Mouse (Mus musculus): ENCODE results near the gene Akap1. TPM values are rescaled to one million over a fixed set of nuclear protein-coding genes. Genes with fewer than 3 reads are reported as not detected.

Akap1 gene
- polyA plus RNA-seq, 1 experiment: 24.8 TPM

- H3K79me3 ChIP-seq (ENCODE audit: low read depth): no peaks in the 10 kb centered on the region
- no peak overlapping the region for H3K4me3 ChIP-seq (ENCODE audit: insufficient read depth, poor library complexity, severe bottlenecking)
- H3K79me2 ChIP-seq (ENCODE audit: control insufficient read depth, insufficient read depth): no peaks in the 10 kb centered on the region
- H3K27me3 ChIP-seq (ENCODE audit: control insufficient read depth, insufficient read depth, insufficient read length): no peaks in the 10 kb centered on the region
- H3K36me3 ChIP-seq (ENCODE audit: control insufficient read depth, insufficient read depth): no peaks in the 10 kb centered on the region
- TF ChIP-seq FOSL1 (IDR thresholded peaks at IDR 0.05; ENCODE audit: insufficient read depth, low read length, poor library complexity, severe bottlenecking): no peak
- no peak for TF ChIP-seq MAX (IDR thresholded peaks at IDR 0.05)
- TF ChIP-seq MYOG (IDR thresholded peaks at IDR 0.05; ENCODE audit: control insufficient read depth, extremely low read depth, insufficient read length): no peak
- no peak for TF ChIP-seq USF1 (IDR thresholded peaks at IDR 0.05; ENCODE audit: low read depth)
- no peak for TF ChIP-seq CEBPB (IDR thresholded peaks at IDR 0.05; ENCODE audit: low read depth)
- no peak for TF ChIP-seq MYOD1 (IDR thresholded peaks at IDR 0.05; ENCODE audit: control insufficient read depth, insufficient read length, low read depth)
- no peak for TF ChIP-seq CTCF (IDR thresholded peaks at IDR 0.05; ENCODE audit: control insufficient read depth, insufficient read depth, insufficient read length)
- no peak overlapping the region for H3ac ChIP-seq (ENCODE audit: control insufficient read depth, insufficient read length, low read depth)
Measured at GRCm38 (mm10) chr11:88888996-88889395, 24.6 kb upstream of the Akap1 start.

- TF ChIP-seq FOSL1 (IDR thresholded peaks at IDR 0.05; ENCODE audit: insufficient read depth, low read length, poor library complexity, severe bottlenecking): no peak
- H3K36me3 ChIP-seq (ENCODE audit: control insufficient read depth, insufficient read depth): no peaks in the 10 kb centered on the region
- no peaks in the 10 kb centered on the region for H3K27me3 ChIP-seq (ENCODE audit: control insufficient read depth, insufficient read depth, insufficient read length)
- H3ac ChIP-seq (ENCODE audit: control insufficient read depth, insufficient read length, low read depth): no peak overlapping the region
- H3K79me3 ChIP-seq (ENCODE audit: low read depth): no peaks in the 10 kb centered on the region
- H3K79me2 ChIP-seq (ENCODE audit: control insufficient read depth, insufficient read depth): no peaks in the 10 kb centered on the region
- H3K4me3 ChIP-seq (ENCODE audit: insufficient read depth, poor library complexity, severe bottlenecking): no peak overlapping the region
Measured at GRCm38 (mm10) chr11:88884376-88885065, 20.1 kb upstream of the Akap1 start.

DNA sequence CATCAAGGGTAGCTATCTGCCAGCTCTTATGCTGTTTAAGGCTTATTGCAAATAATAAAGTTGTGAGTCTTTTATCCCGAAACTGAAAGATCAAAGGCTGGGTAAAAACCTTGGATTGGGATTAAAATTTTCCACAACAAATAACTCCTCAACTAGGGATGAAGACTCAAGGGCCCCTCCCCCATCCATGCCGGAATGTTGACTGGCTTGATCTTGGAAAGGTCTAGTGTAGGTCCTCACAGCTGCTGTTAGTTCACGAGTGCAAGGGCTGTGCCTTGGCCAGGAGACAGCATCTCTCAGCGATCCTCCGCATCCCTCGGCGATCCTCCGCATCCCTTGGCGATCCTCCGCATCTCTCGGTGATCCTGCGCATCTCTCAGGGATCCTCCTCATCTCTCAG is 13.6 kb upstream of the Akap1 start:
- Histone ChIP-seq H3K79me3 (ENCODE audit: low read depth) (no peaks in the 10 kb centered on the region), H3K4me3 (ENCODE audit: insufficient read depth, poor library complexity, severe bottlenecking) (no peak overlapping the region), H3K79me2 (ENCODE audit: control insufficient read depth, insufficient read depth) (no peaks in the 10 kb centered on the region), H3ac (ENCODE audit: control insufficient read depth, insufficient read length, low read depth) (no peak overlapping the region), H3K27me3 (ENCODE audit: control insufficient read depth, insufficient read depth, insufficient read length) (no peaks in the 10 kb centered on the region), H3K36me3 (ENCODE audit: control insufficient read depth, insufficient read depth) (no peaks in the 10 kb centered on the region)
- no peak for TF ChIP-seq CEBPB (IDR thresholded peaks at IDR 0.05; ENCODE audit: low read depth)
- no peak for TF ChIP-seq USF1 (IDR thresholded peaks at IDR 0.05; ENCODE audit: low read depth)
- no peak for TF ChIP-seq FOSL1 (IDR thresholded peaks at IDR 0.05; ENCODE audit: insufficient read depth, low read length, poor library complexity, severe bottlenecking)
- TF ChIP-seq MYOG (IDR thresholded peaks at IDR 0.05; ENCODE audit: control insufficient read depth, extremely low read depth, insufficient read length): no peak

DNA sequence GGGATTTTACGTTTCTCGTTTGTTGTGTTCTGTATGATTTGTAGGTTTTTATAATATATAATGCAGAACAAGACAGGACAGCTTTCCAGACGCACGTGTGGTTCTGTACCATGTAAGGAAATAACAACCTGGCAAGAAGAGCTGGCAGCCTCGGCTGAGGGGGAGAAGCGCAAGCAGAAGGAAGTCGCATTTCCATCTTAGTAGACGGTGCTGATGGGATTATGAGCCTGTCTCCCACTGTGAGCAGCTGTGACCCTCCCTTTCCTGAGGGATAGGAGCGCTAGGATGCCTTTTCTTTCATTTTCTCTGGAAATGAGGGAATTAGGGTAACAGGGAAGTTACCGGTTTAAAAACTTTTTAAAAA is 9.3 kb upstream of the Akap1 start:
- H3K4me3 ChIP-seq (ENCODE audit: insufficient read depth, poor library complexity, severe bottlenecking): no peak overlapping the region
- no peaks in the 10 kb centered on the region for H3K36me3 ChIP-seq (ENCODE audit: control insufficient read depth, insufficient read depth)
- no peaks in the 10 kb centered on the region for H3K79me3 ChIP-seq (ENCODE audit: low read depth)
- no peak overlapping the region for H3ac ChIP-seq (ENCODE audit: control insufficient read depth, insufficient read length, low read depth)
- no peaks in the 10 kb centered on the region for H3K27me3 ChIP-seq (ENCODE audit: control insufficient read depth, insufficient read depth, insufficient read length)
- H3K79me2 ChIP-seq (ENCODE audit: control insufficient read depth, insufficient read depth): no peaks in the 10 kb centered on the region
- TF ChIP-seq CEBPB (IDR thresholded peaks at IDR 0.05; ENCODE audit: low read depth) (no peak), USF1 (IDR thresholded peaks at IDR 0.05; ENCODE audit: low read depth) (no peak), MYOG (IDR thresholded peaks at IDR 0.05; ENCODE audit: control insufficient read depth, extremely low read depth, insufficient read length) (no peak), FOSL1 (IDR thresholded peaks at IDR 0.05; ENCODE audit: insufficient read depth, low read length, poor library complexity, severe bottlenecking) (no peak), MAX (IDR thresholded peaks at IDR 0.05) (no peak), CTCF (IDR thresholded peaks at IDR 0.05; ENCODE audit: control insufficient read depth, insufficient read depth, insufficient read length) (no peak), MYOD1 (IDR thresholded peaks at IDR 0.05; ENCODE audit: control insufficient read depth, insufficient read length, low read depth) (no peak)

GRCm38 (mm10) chr11:88873027-88873666 is 8.8 kb upstream of the Akap1 start:
- H3K36me3 ChIP-seq (ENCODE audit: control insufficient read depth, insufficient read depth): no peaks in the 10 kb centered on the region
- H3K4me3 ChIP-seq (ENCODE audit: insufficient read depth, poor library complexity, severe bottlenecking): no peak overlapping the region
- no peaks in the 10 kb centered on the region for H3K27me3 ChIP-seq (ENCODE audit: control insufficient read depth, insufficient read depth, insufficient read length)
- no peak overlapping the region for H3ac ChIP-seq (ENCODE audit: control insufficient read depth, insufficient read length, low read depth)
- H3K79me2 ChIP-seq (ENCODE audit: control insufficient read depth, insufficient read depth): no peaks in the 10 kb centered on the region
- no peak for TF ChIP-seq MYOD1 (IDR thresholded peaks at IDR 0.05; ENCODE audit: control insufficient read depth, insufficient read length, low read depth)
- TF ChIP-seq MAX (IDR thresholded peaks at IDR 0.05): no peak
- TF ChIP-seq MYOG (IDR thresholded peaks at IDR 0.05; ENCODE audit: control insufficient read depth, extremely low read depth, insufficient read length): no peak
- no peak for TF ChIP-seq CEBPB (IDR thresholded peaks at IDR 0.05; ENCODE audit: low read depth)
- TF ChIP-seq USF1 (IDR thresholded peaks at IDR 0.05; ENCODE audit: low read depth): no peak
- no peak for TF ChIP-seq FOSL1 (IDR thresholded peaks at IDR 0.05; ENCODE audit: insufficient read depth, low read length, poor library complexity, severe bottlenecking)
- no peak for TF ChIP-seq CTCF (IDR thresholded peaks at IDR 0.05; ENCODE audit: control insufficient read depth, insufficient read depth, insufficient read length)
- H3K79me3 ChIP-seq (ENCODE audit: low read depth): no peaks in the 10 kb centered on the region

DNA sequence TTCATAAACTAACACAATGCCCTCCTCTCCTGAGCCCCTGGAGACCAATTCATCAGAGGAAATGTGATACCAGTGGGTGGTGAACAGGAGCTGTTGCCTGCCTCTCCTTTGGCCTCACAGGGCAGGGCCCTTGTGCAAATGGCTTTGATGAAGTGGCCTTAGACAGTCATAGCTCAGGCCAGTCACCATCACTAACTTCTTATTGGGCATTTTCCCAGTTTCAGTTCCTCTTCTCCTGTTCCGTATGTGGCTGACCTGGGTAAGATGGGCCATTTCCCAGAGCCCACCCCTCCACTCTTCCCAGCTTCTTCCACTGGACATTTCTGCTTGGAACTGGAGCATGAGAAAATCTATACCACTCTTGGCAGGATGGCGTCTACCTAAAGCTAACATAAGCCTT is 5.1 kb upstream of the Akap1 start:
- Histone ChIP-seq H3K36me3 (ENCODE audit: control insufficient read depth, insufficient read depth) (no peaks in the 10 kb centered on the region), H3K4me3 (ENCODE audit: insufficient read depth, poor library complexity, severe bottlenecking) (no peak overlapping the region), H3K79me3 (ENCODE audit: low read depth) (no peaks in the 10 kb centered on the region), H3ac (ENCODE audit: control insufficient read depth, insufficient read length, low read depth) (no peak overlapping the region), H3K27me3 (ENCODE audit: control insufficient read depth, insufficient read depth, insufficient read length) (no peaks in the 10 kb centered on the region), H3K79me2 (ENCODE audit: control insufficient read depth, insufficient read depth) (no peaks in the 10 kb centered on the region)
- TF ChIP-seq MAX (IDR thresholded peaks at IDR 0.05) (no peak), MYOD1 (IDR thresholded peaks at IDR 0.05; ENCODE audit: control insufficient read depth, insufficient read length, low read depth) (no peak), CTCF (IDR thresholded peaks at IDR 0.05; ENCODE audit: control insufficient read depth, insufficient read depth, insufficient read length) (no peak), MYOG (IDR thresholded peaks at IDR 0.05; ENCODE audit: control insufficient read depth, extremely low read depth, insufficient read length) (no peak), FOSL1 (IDR thresholded peaks at IDR 0.05; ENCODE audit: insufficient read depth, low read length, poor library complexity, severe bottlenecking) (no peak), USF1 (IDR thresholded peaks at IDR 0.05; ENCODE audit: low read depth) (no peak), CEBPB (IDR thresholded peaks at IDR 0.05; ENCODE audit: low read depth) (no peak)
